Mouse (Mus musculus) right cerebral cortex, adult 2 months (tissue): ENCODE measurements at regions not wholly inside any gene's neighbourhood (a gene's known extent, or its start where the extent isn't known, plus 50 kb on each side); places are given as distances from the start of the nearest gene placed in this dataset.
A peak's percentile ranks its signal among the peaks of the same experiment; 100 is the strongest.

Experiments
- DNase-seq, 2 experiments: peaks; one replicate each; pipeline ENCODE4 v3.0.0; 2021 to 2022; ENCODE audit warnings: low spot score in 2 of 2

- no peak for DNase-seq
Observed at GRCm38 (mm10) chr2:169037975-169038374, 82.6 kb upstream of the Zfp64 start.

GRCm38 (mm10) chr2:169037519-169037918 is 82.1 kb upstream of the Zfp64 start:
- DNase-seq = no peak

- peak in 1 of 2 experiments; percentile 25 for DNase-seq
Observed at GRCm38 (mm10) chr2:169035315-169035714, 79.9 kb upstream of the Zfp64 start.

- no peak for DNase-seq
Observed at GRCm38 (mm10) chr2:169033997-169034396, 78.6 kb upstream of the Zfp64 start.

GRCm38 (mm10) chr2:169033181-169033580 is 77.8 kb upstream of the Zfp64 start:
- DNase-seq = no peak

- DNase-seq = no peak
Observed at GRCm38 (mm10) chr2:169028531-169029114, 73.2 kb upstream of the Zfp64 start.

- DNase-seq = no peak
Observed at GRCm38 (mm10) chr2:169019037-169019436, 63.6 kb upstream of the Zfp64 start.

- DNase-seq = no peak
Observed at GRCm38 (mm10) chr2:169010271-169010670, 54.9 kb upstream of the Zfp64 start.

GRCm38 (mm10) chr2:169008756-169009155 is 53.4 kb upstream of the Zfp64 start:
- peak in 1 of 2 experiments; percentile 4 for DNase-seq

GRCm38 (mm10) chr2:169008333-169008732 is 52.9 kb upstream of the Zfp64 start:
- DNase-seq = no peak

GRCm38 (mm10) chr2:169006549-169006948 is 51.2 kb upstream of the Zfp64 start:
- DNase-seq = no peak

- DNase-seq = no peak
Observed at GRCm38 (mm10) chr2:169005810-169006209, 50.4 kb upstream of the Zfp64 start.
